Mouse (Mus musculus) liver, embryonic 12.5 days (tissue): ENCODE measurements around the gene Dydc2. TPM values are rescaled to one million over a fixed set of nuclear protein-coding genes. Genes with fewer than 3 reads are reported as not detected.
A peak's percentile ranks its signal among the peaks of the same experiment; 100 is the strongest.

Source experiments
- ATAC-seq: fragments of 200-750 bp; cut with Nextera tagmentation; 2 replicates; pipeline ENCODE4 v1.8.0; 2017; ENCODE audit warnings: moderate number of reproducible peaks, mild to moderate bottlenecking, moderate library complexity
- H3K27ac ChIP-seq: fragments of 300-500 bp; sonication (generic); 2 replicates; pipeline ENCODE4 v1.5.1; 2016; ENCODE audit warnings: mild to moderate bottlenecking
- H3K27me3 ChIP-seq: fragments of 300-500 bp; sonication (generic); replicated peaks from 2 replicates; pipeline ENCODE4 v1.6.1; 2016; ENCODE audit warnings: mild to moderate bottlenecking, moderate library complexity
- H3K36me3 ChIP-seq: fragments of 300-500 bp; sonication (generic); 2 replicates; pipeline ENCODE4 v1.6.1; 2016; ENCODE audit warnings: mild to moderate bottlenecking, moderate library complexity
- H3K4me1 ChIP-seq: fragments of 300-500 bp; sonication (generic); 2 replicates; pipeline ENCODE4 v1.6.1; 2016
- H3K4me2 ChIP-seq: fragments of 300-500 bp; sonication (generic); 2 replicates; pipeline ENCODE4 v1.6.1; 2016; ENCODE audit warnings: mild to moderate bottlenecking, moderate library complexity
- H3K4me3 ChIP-seq: fragments of 300-500 bp; sonication (generic); 2 replicates; pipeline ENCODE4 v1.5.1; 2016; ENCODE audit warnings: mild to moderate bottlenecking, moderate library complexity
- H3K9ac ChIP-seq: fragments of 300-500 bp; sonication (generic); 2 replicates; pipeline ENCODE4 v1.6.1; 2016; ENCODE audit warnings: mild to moderate bottlenecking, moderate library complexity
- H3K9me3 ChIP-seq: fragments of 300-500 bp; sonication (generic); replicated peaks from 2 replicates; pipeline ENCODE4 v1.6.1; 2016; ENCODE audit warnings: mild to moderate bottlenecking, moderate library complexity
- WGBS: fragments of 180-500 bp; shearing (Covaris S2); methylation state at CpG from one replicate; pipeline ENCODE4 v1.1.7; 2016; ENCODE audit not compliant: insufficient replicate concordance; 5-methylcytosine and 5-hydroxymethylcytosine counted together
- polyA plus RNA-seq: library from polyadenylated mRNA; unstranded; fragments of >200 nt; fragmentation: Nextera tagmentation; extraction: Ambion mirVana; gene quantifications from 2 replicates; pipeline ENCODE4 v1.2.1, GENCODE M21; 2016

Gene Dydc2
- polyA plus RNA-seq, 1 experiment from 2014 or later: not detected

DNA sequence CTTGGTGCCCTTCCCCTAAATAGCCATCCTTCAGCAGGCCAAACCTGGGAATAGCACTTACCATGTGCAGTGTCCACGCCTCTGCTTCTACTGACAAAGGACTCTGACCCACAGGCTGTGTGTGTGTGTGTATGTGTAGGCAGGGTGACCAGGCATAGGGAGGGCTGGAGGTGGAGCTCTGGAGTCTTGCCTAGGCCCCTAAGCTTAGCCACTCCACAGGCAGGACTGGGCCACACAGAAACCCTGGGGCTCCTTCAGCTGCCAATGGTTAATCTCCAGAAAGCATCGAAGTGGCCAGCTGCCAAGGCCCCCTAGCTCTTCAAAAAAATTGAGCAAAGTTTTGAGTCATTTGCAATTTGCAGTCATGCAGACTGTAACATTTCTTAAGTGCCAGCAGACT, 60.9 kb downstream of the Dydc2 start:
- H3K9ac ChIP-seq: peak overlapping the region; percentile 67
- peak; percentile 83 for ATAC-seq
- WGBS: 38% methylated on average over 2 of the region's 2 CpGs
- H3K27ac ChIP-seq: peak overlapping the region; percentile 91
- H3K9me3 ChIP-seq: no peaks in the 10 kb centered on the region
- H3K4me2 ChIP-seq: peak overlapping the region; percentile 65
- H3K4me3 ChIP-seq: peak overlapping the region; percentile 39
- H3K36me3 ChIP-seq: peaks cover 16% of the 10 kb centered on the region
- H3K4me1 ChIP-seq: peaks cover 96% of the 10 kb centered on the region
- H3K27me3 ChIP-seq: no peaks in the 10 kb centered on the region

DNA sequence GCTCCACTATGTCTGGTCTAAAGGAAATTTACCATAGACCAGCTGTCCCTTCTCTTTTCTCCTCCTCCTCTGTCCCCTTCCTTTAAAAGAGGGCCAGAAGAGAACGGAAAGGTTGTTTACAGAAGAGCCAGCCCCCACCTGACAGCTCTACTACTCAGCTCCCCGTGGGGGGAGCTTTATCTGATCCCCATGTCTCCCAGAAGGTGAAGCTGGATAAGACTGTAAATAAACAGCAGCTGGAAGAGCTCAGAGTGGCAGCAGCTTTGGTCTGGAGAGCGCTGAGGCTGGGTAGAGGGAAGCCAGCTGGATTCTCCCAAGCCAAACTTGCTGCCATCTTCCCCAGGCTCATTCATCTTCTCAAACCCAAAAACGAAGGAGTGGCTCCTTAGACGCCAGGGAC, 61.4 kb downstream of the Dydc2 start:
- Histone ChIP-seq H3K4me3 (peak overlapping the region; percentile 39), H3K27me3 (no peaks in the 10 kb centered on the region), H3K4me1 (peaks cover 94% of the 10 kb centered on the region), H3K27ac (peak overlapping the region; percentile 91), H3K36me3 (peaks cover 21% of the 10 kb centered on the region), H3K9ac (peak overlapping the region; percentile 67), H3K9me3 (no peaks in the 10 kb centered on the region), H3K4me2 (peak overlapping the region; percentile 65)
- WGBS: 14% methylated on average over 5 of the region's 5 CpGs
- ATAC-seq: peak; percentile 87

GRCm38 (mm10) chr14:41006899-41007298, 62.1 kb downstream of the Dydc2 start:
- H3K27ac ChIP-seq: peak overlapping the region; percentile 91
- peaks cover 28% of the 10 kb centered on the region for H3K36me3 ChIP-seq
- no peaks in the 10 kb centered on the region for H3K27me3 ChIP-seq
- H3K4me3 ChIP-seq: peak overlapping the region; percentile 39
- H3K4me1 ChIP-seq: peaks cover 86% of the 10 kb centered on the region
- no peaks in the 10 kb centered on the region for H3K9me3 ChIP-seq
- WGBS: 17% methylated on average over 3 of the region's 3 CpGs
- H3K9ac ChIP-seq: peak overlapping the region; percentile 67
- ATAC-seq: peak; percentile 91
- peak overlapping the region; percentile 65 for H3K4me2 ChIP-seq

DNA sequence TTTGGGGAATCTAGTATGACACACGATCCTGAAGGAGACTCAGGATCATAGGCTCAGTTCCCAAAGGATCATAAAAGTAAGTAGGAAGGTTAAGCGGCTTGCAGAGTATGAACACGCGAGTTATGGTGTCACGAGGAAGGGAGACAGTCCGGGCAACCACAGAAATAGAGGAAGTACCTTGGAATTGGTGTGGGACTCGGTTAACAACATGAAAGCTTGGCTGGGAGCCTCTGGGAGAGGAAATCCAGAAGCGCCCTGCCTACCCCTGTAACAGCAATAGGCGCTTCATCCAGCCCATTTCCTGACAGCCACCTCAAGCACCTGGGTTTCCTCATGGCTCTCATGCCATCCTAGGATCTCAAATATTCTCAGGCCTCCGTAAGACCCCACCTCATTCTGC, 62.7 kb downstream of the Dydc2 start:
- ATAC-seq: no peak
- Histone ChIP-seq H3K4me1 (peaks cover 82% of the 10 kb centered on the region), H3K9me3 (no peaks in the 10 kb centered on the region), H3K27ac (peak overlapping the region; percentile 91), H3K9ac (peak overlapping the region; percentile 67), H3K36me3 (peaks cover 34% of the 10 kb centered on the region), H3K4me2 (peak overlapping the region; percentile 65), H3K4me3 (peak overlapping the region; percentile 39), H3K27me3 (no peaks in the 10 kb centered on the region)
- 53% methylated on average over 10 of the region's 10 CpGs for WGBS

DNA sequence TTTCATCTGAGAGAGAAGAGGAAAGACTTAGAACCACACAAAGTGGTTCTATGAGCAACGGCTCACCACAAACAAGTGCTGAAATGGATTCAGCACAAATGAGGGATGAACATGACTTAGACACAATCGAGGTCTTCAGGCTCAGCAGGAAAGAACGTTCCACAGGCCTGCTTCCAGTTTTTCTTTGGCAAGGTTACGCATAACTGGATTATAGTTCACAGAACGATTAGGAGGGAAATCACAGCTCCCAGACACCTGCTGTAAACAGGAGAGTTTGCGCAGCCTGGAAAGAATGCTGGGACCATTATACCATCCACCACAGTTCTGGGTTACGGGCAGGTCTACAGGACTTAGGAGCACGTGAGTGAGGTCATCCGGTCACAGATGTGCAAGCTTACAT, 63.3 kb downstream of the Dydc2 start:
- Histone ChIP-seq H3K4me3 (peak overlapping the region; percentile 39), H3K4me1 (peaks cover 76% of the 10 kb centered on the region), H3K36me3 (peaks cover 40% of the 10 kb centered on the region), H3K27me3 (no peaks in the 10 kb centered on the region), H3K9me3 (no peaks in the 10 kb centered on the region), H3K4me2 (peak overlapping the region; percentile 65), H3K9ac (peak overlapping the region; percentile 67), H3K27ac (peak overlapping the region; percentile 91)
- no peak for ATAC-seq
- WGBS: 85% methylated on average over 9 of the region's 9 CpGs

- H3K4me1 ChIP-seq: peaks cover 64% of the 10 kb centered on the region
- no peak for ATAC-seq
- H3K4me3 ChIP-seq: 0 out of 2 replicates have a peak overlapping the region, but pooled peaks have one; percentile 3
- WGBS: 65% methylated on average over 22 of the region's 22 CpGs
- H3K36me3 ChIP-seq: peaks cover 52% of the 10 kb centered on the region
- peak overlapping the region; percentile 28 for H3K9ac ChIP-seq
- H3K27me3 ChIP-seq: no peaks in the 10 kb centered on the region
- peak overlapping the region; percentile 65 for H3K4me2 ChIP-seq
- H3K9me3 ChIP-seq: no peaks in the 10 kb centered on the region
- peak overlapping the region; percentile 43 for H3K27ac ChIP-seq
These were observed 64.5 kb downstream of the Dydc2 start for GRCm38 (mm10) chr14:41004201-41005141.

DNA sequence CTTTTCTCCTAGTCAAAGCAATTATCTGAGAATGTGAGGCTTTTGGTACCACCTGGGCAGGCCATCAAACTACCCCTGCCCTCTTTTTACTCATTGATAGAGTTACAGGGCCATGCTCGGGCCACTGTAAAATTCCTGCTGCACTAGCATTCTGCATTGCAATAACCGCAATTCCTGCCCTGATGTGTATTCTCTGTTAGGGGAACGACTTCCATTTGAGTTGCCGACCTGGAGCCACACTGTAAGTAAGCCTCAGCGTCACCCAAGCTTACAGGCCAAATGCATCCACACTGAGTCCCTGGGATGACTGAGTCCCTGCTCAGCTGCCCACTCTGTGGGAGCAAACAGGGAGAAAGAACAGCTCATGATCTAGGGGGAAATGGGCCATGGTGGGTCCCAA, 67.4 kb downstream of the Dydc2 start:
- no peak for ATAC-seq

DNA sequence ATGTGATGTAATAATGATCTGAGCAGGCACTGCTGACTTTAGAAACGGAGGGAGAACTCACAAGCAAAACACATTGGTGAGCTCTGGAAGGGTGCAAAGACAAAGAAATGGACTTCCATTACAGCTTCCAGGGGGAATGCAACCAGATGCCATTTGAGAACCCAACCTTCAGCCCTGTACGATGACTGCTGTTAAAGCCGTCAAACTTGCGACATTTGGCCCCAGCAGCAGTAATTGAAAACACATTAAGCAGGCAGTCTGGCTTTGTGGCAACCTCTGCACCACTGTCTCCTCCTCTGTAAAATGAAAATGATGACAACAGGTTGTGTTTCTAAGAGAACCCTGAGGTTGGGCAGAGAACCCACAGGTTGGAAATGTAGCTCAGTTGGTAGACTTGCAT, 68.2 kb downstream of the Dydc2 start:
- H3K9me3 ChIP-seq: no peaks in the 10 kb centered on the region
- 81% methylated on average over 4 of the region's 4 CpGs for WGBS
- H3K36me3 ChIP-seq: peaks cover 88% of the 10 kb centered on the region
- no peak overlapping the region for H3K9ac ChIP-seq
- H3K4me3 ChIP-seq: no peak overlapping the region
- no peak overlapping the region for H3K27ac ChIP-seq
- no peaks in the 10 kb centered on the region for H3K27me3 ChIP-seq
- peaks cover 28% of the 10 kb centered on the region for H3K4me1 ChIP-seq
- no peak for ATAC-seq
- H3K4me2 ChIP-seq: no peak overlapping the region

More for the DNA sequence above, 67.4 kb downstream of the Dydc2 start:
- H3K9ac ChIP-seq: no peak overlapping the region
- H3K4me1 ChIP-seq: peaks cover 35% of the 10 kb centered on the region
- no peak overlapping the region for H3K27ac ChIP-seq
- H3K4me2 ChIP-seq: no peak overlapping the region
- H3K27me3 ChIP-seq: no peaks in the 10 kb centered on the region
- 79% methylated on average over 5 of the region's 5 CpGs for WGBS
- H3K36me3 ChIP-seq: peaks cover 81% of the 10 kb centered on the region
- no peak overlapping the region for H3K4me3 ChIP-seq
- no peaks in the 10 kb centered on the region for H3K9me3 ChIP-seq

- H3K27ac ChIP-seq: no peak overlapping the region
- H3K36me3 ChIP-seq: peaks cover 96% of the 10 kb centered on the region
- H3K9ac ChIP-seq: no peak overlapping the region
- no peaks in the 10 kb centered on the region for H3K27me3 ChIP-seq
- WGBS: 77% methylated on average over 7 of the region's 7 CpGs
- no peak overlapping the region for H3K4me3 ChIP-seq
- no peaks in the 10 kb centered on the region for H3K9me3 ChIP-seq
- ATAC-seq: no peak
- H3K4me1 ChIP-seq: peaks cover 25% of the 10 kb centered on the region
- no peak overlapping the region for H3K4me2 ChIP-seq
These were observed 68.9 kb downstream of the Dydc2 start for GRCm38 (mm10) chr14:40999904-41000645.

Other genes starting within 250 kb of the Dydc2 start
- 0.16 and 0.20 TPM in 2 replicates for gene Sh2d4b, start 175.9 kb downstream of the Dydc2 start, polyA plus RNA-seq
- gene Tspan14, start 102.4 kb downstream of the Dydc2 start, polyA plus RNA-seq: 44.5 and 44.6 TPM in 2 replicates
- 77.7 and 79.0 TPM in 2 replicates for gene Fam213a, start 55.4 kb downstream of the Dydc2 start, polyA plus RNA-seq
- gene Dydc1, start 3.7 kb upstream of the Dydc2 start, polyA plus RNA-seq: not detected in 2 replicates
- gene Mat1a, start 35.8 kb upstream of the Dydc2 start, polyA plus RNA-seq: 0.54 and 0.55 TPM in 2 replicates
- gene Sftpa1, start 62.6 kb upstream of the Dydc2 start, polyA plus RNA-seq: not detected in 2 replicates
- gene Mbl1, start 82.2 kb upstream of the Dydc2 start, polyA plus RNA-seq: 9.2 and 9.9 TPM in 2 replicates
- 0.17 TPM in 1 of 2 replicates, not detected in the other for gene Sftpd, start 115.9 kb upstream of the Dydc2 start, polyA plus RNA-seq
- gene Gm2832, start 209.6 kb upstream of the Dydc2 start, polyA plus RNA-seq: not detected in 2 replicates